Mouse (Mus musculus): Measurements from ENCODE around the gene Pdk2. TPM values are rescaled to one million over a fixed set of nuclear protein-coding genes. Genes with fewer than 3 reads are reported as not detected.

Pdk2 gene
- total RNA-seq, 2 experiments from 2014 or later = 90.5 to 91.0 TPM

DNA sequence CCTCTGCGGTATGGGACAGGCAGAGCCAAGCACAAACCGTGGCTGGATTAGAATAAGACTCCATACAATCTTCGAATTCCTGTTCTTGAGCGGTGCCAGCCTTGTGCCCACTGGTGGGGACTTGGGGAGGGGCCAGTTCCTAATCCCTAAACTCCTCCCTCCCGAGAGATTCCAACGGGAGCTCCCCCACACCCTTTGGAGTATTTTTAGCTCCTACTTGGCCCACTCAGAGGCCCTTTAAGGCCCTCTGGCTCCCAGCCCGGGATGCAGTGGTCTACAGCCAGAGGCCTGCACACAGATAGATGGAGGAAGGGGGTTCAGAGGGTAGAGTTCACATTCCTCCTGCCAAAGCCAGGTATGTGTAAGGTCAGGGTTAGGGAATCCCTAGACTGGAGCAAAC lies 30.1 kb upstream of the Pdk2 start:
- DNase-seq (ENCODE audit: low spot score in 2 of 2) = no peak

DNA sequence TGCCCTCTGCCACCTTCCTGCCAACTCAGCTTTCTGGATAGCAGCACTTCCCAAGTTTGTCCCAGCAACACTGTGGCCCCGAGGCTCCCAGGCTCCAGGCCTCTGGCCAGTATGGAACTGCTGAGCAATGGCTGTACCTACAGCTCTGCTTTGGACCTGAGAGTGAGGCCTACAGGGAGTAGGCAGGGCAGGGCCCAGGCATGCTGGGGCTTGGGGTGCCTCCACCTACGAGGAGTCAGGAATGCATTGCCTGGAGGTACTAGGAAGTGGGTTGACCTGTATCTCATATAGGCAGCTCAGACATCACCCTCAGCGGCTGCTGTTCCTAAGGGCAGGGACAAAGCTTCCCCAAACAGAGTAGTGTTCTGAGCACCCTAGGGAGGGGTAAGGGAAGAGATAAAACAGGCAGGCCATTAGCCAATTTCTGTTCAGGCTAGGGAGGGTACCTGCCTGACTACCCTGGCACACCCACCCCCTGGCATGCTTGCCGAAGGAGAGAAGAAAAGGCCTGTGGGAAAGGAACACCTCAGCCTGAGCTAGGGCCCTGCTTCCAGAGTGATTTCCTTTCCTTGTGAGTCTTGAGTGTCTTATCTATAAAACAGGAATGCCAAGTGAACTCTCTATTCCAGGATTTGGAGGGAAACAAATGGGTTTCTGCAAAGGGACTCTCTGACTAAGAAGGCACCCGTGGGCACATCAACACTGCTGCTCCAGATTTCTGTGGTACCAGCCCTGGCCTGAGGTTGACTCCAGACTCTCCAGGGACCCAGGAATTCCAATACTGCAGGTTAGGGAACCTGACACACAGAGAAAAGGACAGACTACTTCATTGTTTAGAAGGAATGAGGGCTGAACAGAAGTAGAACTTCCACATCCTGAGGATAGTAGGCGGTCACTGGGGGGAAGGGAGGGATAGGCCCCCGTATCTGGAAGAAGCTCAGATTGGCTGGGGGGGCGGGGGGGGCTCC lies 29.3 kb upstream of the Pdk2 start:
- no peak for DNase-seq (ENCODE audit: low spot score in 2 of 2)

DNA sequence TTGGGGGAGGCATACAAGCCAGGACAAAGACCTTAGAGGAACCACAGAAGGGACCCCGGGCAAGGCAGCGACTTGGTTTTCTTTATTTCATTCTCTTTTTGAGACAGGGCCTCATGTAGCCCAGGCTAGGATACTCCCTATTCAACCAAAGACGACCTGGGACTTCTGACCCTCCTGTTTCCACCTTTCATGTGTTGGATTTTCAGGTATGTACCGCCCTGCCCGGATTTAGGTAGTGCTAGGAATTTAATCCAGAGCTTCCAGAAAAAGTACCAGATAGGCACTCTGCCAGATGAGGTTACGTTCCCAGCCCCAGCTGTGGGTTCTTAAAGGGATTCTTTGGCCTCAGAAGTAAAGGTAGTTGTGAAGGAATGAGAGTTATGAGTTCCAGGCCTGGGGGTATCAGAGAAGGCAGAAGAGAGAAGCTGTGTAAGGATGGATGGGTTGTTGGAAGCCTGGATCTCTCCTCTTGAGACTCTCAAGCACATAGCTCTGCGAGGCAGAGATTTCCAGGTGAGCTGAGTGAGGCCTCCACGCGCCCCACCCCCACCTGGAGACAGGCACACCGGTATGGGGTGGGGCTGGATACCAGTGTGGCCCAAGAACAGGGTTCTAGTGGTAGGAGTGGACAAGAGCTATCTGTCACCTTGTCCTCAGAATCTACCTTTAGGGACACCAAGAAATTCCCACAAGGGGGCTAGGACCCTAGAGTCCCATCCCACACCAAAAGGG lies 28.2 kb upstream of the Pdk2 start:
- DNase-seq (ENCODE audit: low spot score in 2 of 2) = no peak

DNA sequence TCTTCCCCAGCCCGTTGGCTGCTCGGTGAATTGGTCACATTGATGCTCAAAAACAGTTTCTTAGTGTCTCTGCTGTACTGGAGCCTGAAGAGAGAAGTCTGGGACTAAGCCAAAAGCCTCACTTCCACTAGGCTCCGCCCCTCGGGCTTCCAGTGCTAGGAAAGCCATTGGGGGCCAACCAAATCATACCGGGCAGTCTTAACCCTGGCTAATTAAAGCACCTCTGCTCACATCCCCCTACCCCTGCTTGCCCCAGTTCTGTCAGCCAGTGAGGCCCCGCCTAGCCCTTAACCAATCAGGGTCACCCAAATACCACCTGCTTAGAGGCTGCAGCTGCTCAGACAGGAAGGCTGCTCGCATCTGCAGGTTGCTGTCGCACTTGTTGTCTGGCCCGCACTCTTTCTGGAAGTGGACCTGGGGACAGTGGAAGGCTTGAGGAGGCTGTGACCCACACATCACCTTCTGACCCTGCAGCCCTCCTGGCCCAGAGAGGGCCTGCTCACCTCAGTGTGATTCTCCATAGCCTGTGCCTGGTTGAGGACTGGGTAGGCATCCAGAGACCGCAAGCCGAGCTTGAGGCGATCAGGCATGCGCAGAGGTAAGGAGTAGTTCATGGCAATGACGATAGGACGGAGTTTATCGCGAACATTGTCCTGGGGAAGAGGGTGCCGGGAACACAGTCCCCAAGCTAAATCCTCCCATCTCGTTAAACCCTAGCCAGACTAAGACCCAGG lies 15.8 kb upstream of the Pdk2 start:
- no peak for DNase-seq (ENCODE audit: low spot score in 2 of 2)

DNA sequence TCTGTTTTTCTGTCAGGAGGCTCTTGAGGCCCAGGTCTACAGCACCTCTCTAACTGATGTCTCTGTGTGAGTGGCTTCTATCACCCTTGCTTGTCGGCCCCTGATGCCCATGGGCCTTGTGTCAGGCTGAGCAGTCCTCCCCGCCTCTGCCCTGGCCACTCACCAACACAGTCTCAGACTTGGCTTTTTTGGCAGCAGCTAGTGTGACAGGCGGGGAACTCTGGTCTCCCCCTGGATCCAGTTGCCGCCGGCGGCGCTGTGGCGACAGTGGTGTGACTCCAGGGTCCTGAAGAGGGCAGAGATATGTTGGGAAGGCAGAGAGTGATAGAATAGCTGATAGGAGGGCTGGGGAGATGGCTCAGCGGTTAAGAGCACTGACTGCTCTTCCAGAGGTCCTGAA lies 11.9 kb upstream of the Pdk2 start:
- DNase-seq (ENCODE audit: low spot score in 2 of 2) = no peak

DNA sequence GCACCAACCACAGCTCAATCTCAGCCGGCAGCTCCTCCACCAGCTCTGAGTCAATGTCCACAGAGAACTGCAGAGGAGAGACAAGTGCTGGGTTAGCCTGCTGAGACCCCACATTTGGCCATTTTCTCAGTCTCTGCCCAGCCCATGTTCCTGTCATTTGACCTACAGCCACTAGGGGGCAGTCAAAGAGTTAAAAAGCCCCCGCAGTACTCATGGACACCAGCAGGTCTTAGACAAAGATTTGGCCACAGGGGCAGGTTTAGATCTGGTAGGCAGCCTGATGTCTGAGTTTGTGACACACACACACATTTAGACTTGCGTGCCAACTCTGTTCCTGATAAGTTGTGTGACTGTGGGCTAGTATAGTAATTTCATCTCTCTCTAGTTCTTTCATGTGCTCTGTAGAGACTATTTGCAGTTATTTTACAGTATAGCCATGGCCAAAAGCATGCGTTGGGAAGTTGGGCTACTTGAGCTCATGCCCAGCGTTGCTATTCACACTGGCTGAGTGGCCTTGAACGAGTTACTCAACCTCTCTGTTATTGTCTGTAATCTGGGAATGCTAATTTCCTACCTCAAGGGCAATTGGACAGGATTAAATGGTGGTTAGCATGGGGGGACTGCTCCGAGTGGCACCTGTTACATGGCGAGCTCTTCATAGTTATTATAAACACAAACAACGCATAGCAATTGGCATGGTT lies 6.0 kb upstream of the Pdk2 start:
- DNase-seq (ENCODE audit: low spot score in 2 of 2) = peak in 1 of 2 experiments; percentile 73

DNA sequence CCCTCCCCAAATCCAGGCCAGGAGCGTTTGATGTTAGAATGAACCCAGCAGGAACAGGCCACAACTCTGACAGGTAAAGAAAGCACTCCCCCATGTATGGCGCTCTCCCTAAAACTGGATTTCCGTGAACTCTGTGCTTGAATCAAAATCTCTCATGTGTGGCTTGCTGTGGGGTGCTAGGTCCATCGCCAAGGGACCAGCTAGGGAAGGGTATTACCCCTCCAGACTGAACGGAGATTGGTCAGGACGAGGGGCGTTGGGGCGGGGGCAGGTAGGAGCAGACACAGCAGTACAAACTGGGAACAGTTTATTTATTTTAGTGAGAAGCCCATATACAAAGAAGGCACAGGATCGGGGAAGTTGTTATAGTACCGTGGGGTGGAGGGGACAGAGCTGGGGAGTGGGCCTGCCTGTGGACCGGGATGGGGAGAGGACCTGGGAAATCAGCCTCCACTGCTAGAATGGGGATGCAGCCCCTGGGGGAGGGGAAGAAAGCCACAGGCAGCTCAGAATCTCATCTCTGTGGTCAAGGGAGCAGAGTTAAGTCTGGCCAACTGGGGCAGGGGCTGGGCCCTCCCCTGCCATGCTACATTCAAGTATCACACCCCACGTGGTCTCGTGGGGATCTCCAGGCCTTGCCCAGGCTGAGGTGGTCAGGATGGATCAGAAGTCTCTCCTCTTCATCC lies 3.2 kb upstream of the Pdk2 start:
- no peak for DNase-seq (ENCODE audit: low spot score in 2 of 2)

DNA sequence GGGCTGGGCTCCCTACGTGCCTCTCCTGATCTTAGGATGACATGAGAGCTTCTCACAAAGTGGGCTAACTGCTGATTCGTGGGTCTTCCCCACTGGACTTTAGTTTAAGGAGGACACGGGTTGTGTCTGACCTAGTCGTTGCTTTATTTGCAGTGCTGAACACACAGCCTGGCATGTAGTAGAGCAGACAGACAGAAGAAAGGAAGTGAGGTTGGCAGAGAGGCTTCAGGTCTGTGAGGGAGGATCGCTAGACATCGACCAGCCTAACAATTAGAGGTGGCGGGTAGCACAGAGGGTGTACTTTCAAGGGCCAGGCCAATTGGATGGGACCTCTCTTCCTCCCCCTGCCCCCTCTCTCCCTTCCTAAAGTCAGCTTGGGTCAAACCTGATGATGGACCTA lies 2.5 kb upstream of the Pdk2 start:
- DNase-seq (ENCODE audit: low spot score in 2 of 2) = no peak

DNA sequence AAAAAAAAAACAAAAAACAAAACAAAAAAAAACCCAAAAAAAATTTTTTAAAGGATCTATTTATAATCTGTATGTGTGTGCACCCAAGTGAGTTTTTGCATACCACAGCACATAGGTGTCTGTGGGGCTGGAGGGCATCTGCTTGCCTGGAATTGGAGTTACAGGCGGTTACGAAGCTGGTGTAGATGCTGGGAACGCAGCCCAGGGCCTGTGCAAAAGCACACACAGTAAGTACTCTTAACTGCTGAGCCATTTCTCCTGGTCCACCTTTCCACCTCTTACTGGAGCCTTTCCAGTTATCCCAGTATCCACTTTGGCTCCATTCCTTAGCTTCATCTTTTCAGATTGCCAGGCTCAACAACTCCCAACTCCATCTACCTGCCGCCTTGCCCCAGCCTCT lies 1.9 kb upstream of the Pdk2 start:
- no peak for DNase-seq (ENCODE audit: low spot score in 2 of 2)

DNA sequence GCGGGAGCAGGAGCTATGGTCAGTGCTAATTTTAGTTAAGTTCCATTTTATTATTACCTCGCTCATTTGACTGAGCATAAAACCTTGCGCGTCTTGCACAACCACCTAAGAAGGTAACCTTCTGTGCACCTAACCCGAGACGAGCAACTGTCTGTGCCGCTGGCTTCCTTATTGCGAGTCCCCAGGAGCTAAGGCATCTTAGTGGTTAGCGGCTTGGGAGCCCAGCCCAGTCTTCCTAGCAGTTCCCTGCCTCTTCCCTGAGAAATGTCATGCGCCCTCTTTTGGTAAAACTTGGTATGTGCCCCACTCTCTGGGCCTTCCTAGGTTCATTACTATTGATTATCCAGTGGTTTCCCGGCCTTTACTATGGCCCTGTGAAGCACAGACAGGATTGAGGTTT lies 942 bp upstream of the Pdk2 start:
- peak; percentile 78 to 87 for DNase-seq (ENCODE audit: low spot score in 2 of 2)

DNA sequence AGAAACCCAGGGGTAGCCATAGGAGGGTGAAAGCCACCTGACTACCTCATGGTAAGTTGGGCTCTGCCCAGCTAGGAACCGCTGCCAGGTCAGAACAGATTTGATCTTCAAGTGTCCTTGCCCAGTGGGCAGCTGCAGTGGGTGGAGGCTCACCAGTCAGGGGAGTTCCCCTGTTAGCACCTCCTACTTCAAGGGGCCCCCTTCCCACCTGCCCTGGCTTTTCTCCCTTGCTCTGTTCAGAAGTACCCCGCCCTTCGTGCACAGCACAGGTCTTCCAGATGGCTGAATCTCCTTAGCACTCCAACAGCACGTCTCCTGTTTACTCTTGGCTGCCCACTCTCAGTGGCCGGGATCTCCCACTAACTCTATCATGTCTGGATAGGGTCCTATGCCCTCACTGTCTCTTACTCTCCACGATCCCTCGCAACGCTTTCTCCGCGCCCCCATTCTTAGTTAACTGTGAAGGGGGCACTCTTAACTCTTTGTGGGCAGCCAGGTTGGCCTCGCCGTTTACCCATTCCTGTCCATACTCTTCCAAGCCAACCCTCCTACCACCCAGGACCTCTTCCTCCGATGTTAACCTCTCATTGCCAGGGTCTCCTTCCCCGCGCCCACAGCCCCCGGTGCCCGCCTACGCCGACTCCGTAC lies 539 bp downstream of the Pdk2 start:
- DNase-seq (ENCODE audit: low spot score in 2 of 2) = peak in 1 of 2 experiments; percentile 54

DNA sequence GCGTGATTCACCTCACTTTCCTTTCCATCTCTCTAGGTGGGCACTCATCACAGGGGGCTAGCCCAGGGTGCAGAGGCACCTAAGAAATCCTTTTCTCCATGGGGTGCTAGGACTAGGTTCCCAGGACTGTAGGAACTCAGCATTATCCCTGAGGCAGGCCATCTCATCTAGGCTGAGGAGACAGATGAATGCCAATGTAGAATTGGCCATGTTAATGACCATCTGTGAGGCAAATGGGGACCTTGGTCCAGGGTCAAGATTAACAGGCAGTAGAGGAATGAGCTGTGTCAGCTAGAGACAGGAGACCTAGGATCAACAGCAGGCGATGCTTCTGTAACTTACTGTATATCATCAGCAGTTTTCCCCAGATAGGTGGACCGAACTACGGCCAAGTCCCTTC lies 1.4 kb downstream of the Pdk2 start:
- DNase-seq (ENCODE audit: low spot score in 2 of 2) = no peak

DNA sequence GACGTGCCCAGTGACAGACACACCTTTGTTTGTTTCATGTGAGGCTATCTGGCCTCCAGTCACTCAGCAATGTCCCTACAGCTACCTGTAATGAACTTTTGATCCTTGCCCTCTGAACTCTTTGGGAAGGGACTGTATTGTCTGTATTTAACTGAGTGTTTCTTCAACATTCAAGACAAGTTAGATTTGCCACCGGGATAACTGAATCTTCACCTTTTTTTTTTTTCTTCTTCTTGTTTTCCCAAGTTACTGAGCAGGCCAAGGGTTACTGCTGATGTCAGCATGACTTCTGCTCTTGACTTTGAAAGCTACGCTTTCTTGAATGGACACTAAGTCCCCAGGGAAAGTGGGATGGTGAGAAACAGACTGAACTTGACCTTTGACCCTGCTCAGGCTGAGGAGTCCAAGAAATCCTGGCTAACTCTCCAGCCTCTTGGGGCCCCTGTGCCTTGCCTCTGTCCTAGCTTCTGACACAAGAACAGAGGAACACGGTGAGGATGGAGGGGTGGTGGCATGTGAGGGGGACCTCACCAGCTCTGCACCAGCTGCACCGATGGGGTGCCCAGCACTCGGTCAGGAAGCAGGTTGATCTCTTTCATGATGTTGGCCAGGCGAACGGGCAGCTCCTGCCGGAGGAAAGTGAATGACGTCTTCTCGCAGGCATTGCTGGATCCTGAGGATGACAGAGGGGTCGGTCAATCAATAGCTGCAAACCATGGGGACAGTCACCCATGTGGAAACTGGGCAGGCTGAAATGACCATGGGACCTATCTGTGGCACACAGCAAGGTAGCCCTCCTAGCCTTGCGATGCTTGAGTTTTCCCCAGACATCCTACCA lies 2.1 kb downstream of the Pdk2 start:
- DNase-seq (ENCODE audit: low spot score in 2 of 2) = no peak

DNA sequence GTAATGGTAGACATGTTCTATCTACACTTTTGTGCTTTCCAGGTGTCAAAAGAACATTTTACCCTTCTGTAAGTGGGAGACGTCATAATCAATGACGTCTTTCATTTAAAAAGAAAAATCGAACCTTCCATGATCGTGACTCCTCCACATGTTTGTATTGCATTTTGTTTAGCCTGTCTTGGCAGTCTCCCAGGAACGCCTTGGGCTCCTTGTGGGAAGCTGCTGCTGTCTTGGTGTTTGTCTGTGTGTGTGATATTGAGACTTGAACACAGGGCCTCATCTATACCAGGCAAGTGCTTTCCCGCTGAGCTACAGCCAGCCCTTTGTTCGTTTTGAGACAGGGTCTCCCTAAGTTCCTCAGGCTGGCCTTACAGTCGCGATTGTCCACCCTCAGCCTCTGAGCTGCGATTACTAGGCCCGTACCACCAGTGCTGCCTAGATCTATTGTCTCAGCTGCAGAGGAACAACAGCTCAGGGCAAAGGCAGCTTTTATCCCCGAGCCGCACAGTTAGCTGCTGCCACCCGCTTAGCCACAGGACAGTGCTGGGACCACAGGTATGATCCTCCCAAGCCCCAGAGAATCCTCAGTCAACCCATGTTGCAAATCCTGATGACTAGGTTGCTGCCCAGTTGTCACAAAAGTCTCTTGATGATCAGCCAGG lies 2.9 kb downstream of the Pdk2 start:
- no peak for DNase-seq (ENCODE audit: low spot score in 2 of 2)

DNA sequence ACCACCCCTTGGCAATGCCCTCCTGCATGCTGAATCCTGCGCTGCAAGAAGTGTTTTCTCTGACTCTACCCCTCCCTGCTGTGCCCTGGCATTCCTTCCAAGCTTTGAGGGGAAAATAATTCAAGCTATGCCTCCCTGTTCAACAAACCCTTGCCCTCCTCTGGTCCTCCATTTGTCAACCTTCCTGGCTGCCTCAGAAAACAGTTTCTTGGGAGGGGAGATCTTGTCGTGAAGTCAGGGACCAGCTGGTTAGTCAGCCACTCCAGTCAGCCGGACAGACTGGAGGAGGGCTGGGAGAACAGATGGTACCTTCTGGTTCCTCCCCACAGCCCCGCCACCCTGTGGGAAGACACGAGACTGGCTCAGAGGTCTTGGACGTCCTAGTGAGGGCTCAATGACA lies 3.8 kb downstream of the Pdk2 start:
- no peak for DNase-seq (ENCODE audit: low spot score in 2 of 2)

DNA sequence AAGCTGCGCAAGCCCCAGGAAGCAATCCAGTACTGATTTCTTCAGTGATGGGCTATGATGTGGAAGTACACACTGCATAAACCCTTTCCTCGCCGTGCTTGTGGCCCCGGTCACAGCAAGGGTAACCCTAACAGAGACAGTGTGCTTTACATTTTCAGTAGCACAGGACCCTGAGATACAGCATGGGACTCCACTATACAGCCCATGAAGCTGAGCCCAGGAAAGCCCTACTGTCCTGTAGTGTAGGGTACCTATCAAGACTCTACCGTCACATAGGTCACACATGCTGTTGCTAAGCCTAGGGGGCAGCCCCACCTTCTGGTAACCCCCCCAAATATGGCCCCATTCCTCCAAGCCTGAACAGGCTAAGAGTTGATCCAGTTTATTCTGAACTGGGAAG lies 4.6 kb downstream of the Pdk2 start:
- no peak for DNase-seq (ENCODE audit: low spot score in 2 of 2)

DNA sequence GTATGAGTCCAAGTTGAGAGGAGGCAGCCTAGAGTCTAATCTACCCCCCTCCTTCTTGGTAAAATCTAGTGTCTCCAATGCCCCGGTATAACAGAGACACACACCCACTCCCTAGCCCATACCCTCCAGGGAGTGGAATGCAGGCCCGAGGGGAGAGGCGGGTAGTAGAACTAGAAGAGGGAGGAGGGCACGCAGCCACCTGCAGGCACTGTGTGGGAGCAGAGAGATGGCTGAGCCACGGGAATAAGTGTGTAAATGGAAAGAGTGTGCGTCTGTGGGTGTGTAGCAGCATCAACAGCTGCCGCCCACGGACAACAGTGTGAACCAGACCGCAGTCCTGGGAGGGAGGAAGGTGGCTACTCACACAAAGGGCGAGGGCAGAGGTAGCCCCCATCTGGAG lies 6.3 kb downstream of the Pdk2 start:
- no peak for DNase-seq (ENCODE audit: low spot score in 2 of 2)

DNA sequence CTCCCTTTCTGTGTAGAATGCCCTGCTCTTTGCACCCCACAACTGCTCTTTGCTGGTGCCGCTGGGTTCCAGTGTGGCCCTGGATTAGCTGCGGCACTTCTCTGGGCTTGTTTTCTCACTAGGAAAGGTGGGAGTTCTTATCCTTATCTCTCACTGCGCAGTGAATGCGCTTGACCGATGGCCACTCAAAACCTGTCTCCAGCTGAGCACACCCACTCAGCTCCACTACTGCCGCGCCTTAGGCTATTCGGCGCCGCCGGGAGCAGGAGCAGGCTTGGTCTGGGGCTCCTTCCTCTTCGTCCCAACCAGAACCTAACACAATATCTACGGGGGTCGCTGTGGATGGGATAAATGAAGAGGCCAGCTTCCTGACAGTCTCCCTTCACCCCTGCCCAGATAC lies 7.5 kb downstream of the Pdk2 start:
- no peak for DNase-seq (ENCODE audit: low spot score in 2 of 2)

DNA sequence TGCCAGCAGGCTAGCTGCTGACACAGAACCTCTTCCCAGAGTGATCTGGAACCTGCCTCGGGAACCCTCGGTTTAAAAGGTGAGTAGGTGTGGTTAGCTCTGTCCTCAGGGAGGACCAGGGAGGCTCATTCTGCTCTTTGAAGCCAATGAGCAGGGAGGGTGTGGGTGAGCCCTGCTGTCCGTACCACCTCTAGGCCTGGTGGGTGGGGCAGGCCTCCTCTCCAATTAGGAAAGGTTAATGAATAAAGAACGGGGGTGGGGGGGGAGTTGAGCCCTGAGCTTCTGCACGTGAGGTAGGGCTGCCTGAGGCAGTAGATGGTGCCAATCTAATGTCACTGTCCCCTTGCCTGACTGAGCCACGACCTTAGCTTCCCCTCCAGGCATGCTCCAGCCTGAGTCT lies 8.2 kb downstream of the Pdk2 start:
- no peak for DNase-seq (ENCODE audit: low spot score in 2 of 2)

Measured in layer of hippocampus, postnatal 14 days (tissue).